Mouse (Mus musculus) heart, postnatal 0 days (tissue): ENCODE results near the gene Tmprss7. TPM values are rescaled to one million over a fixed set of nuclear protein-coding genes. Genes with fewer than 3 reads are reported as not detected.

ENCODE experiments used
- ATAC-seq: fragments of 200-750 bp; cut with Nextera tagmentation; 2 replicates; pipeline ENCODE4 v1.8.0; 2017; ENCODE audit warnings: low read depth, moderate number of reproducible peaks, moderate library complexity; ENCODE audit not compliant: insufficient read depth
- DNase-seq: peaks from one replicate; pipeline ENCODE4 v3.0.0-alpha.2; 2016; ENCODE audit warnings: low spot score
- H3K27ac ChIP-seq: fragments of 300-500 bp; sonication (generic); 2 replicates; pipeline ENCODE4 v1.5.1; 2014; ENCODE audit warnings: low read depth, mild to moderate bottlenecking
- H3K27me3 ChIP-seq: fragments of 300-500 bp; sonication (generic); 2 replicates; pipeline ENCODE4 v1.6.1; 2014; ENCODE audit warnings: low read length, mixed read lengths; ENCODE audit not compliant: control insufficient read depth, insufficient read depth
- H3K36me3 ChIP-seq: fragments of 300-500 bp; sonication (generic); replicated peaks from 2 replicates; pipeline ENCODE4 v1.6.1; 2014; ENCODE audit warnings: low read length, mixed read lengths; ENCODE audit not compliant: control insufficient read depth, insufficient read depth
- H3K4me1 ChIP-seq: fragments of 300-500 bp; sonication (generic); 2 replicates; pipeline ENCODE4 v1.6.1; 2014; ENCODE audit warnings: antibody characterized with exemption; ENCODE audit not compliant: control insufficient read depth, insufficient read depth
- H3K4me2 ChIP-seq: fragments of 300-500 bp; sonication (generic); 2 replicates; pipeline ENCODE4 v1.6.1; 2014; ENCODE audit warnings: low read depth, mild to moderate bottlenecking, low read length, moderate library complexity
- H3K4me3 ChIP-seq: fragments of 300-500 bp; sonication (generic); 2 replicates; pipeline ENCODE4 v1.5.1; 2014; ENCODE audit warnings: low read depth, low read length
- H3K9ac ChIP-seq: fragments of 300-500 bp; sonication (generic); replicated peaks from 2 replicates; pipeline ENCODE4 v1.6.1; 2014; ENCODE audit warnings: low read depth, low read length, mixed read lengths
- H3K9me3 ChIP-seq: fragments of 300-500 bp; sonication (generic); replicated peaks from 2 replicates; pipeline ENCODE4 v1.6.1; 2016; ENCODE audit warnings: low read length; ENCODE audit not compliant: control insufficient read depth
- CTCF ChIP-seq: IDR thresholded peaks from 2 replicates; pipeline ENCODE4 v1.5.1; 2016; ENCODE audit warnings: antibody characterized with exemption, control low read depth, low read depth
- EP300 ChIP-seq: IDR thresholded peaks from 2 replicates; pipeline ENCODE4 v1.6.1; 2016; ENCODE audit warnings: antibody characterized with exemption, low read depth
- WGBS: fragments of 180-500 bp; shearing (Covaris S2); extraction: QIAGEN DNeasy Blood & Tissue Kit; methylation state at CpG from one replicate; pipeline ENCODE4 v1.1.7; 2014; 5-methylcytosine and 5-hydroxymethylcytosine counted together
- polyA plus RNA-seq: library from polyadenylated mRNA; unstranded; fragments of >200 nt; fragmentation: Nextera tagmentation; extraction: Ambion mirVana; gene quantifications from 2 replicates; pipeline ENCODE4 v1.2.1, GENCODE M21; 2015
- total RNA-seq: library from RNA; depleted of rRNA; stranded (reverse); fragments of >200 nt; gene quantifications from 2 replicates; pipeline ENCODE4 v1.2.3, GENCODE M21; 2014; ENCODE audit warnings: low replicate concordance

The Tmprss7 gene
- total and polyA plus RNA-seq, 2 experiments from 2014 or later, result not detected

GRCm38 (mm10) chr16:45684815-45685214 is 8.6 kb downstream of the Tmprss7 start:
- Histone ChIP-seq H3K4me2 (no peak overlapping the region), H3K4me1 (no peaks in the 10 kb centered on the region), H3K27ac (no peak overlapping the region), H3K4me3 (no peak overlapping the region), H3K36me3 (no peaks in the 10 kb centered on the region), H3K27me3 (no peaks in the 10 kb centered on the region), H3K9ac (no peak overlapping the region), H3K9me3 (no peaks in the 10 kb centered on the region)
- DNase-seq (peak; percentile 45), ATAC-seq (no peak)
- no peak for TF ChIP-seq EP300
- TF ChIP-seq CTCF, result peak; percentile 78
- 13% methylated on average over 8 of the region's 8 CpGs for WGBS

GRCm38 (mm10) chr16:45676462-45676861 is 17.0 kb downstream of the Tmprss7 start:
- ATAC-seq, result no peak
- no peak overlapping the region for H3K4me2 ChIP-seq
- H3K9ac ChIP-seq, result no peak overlapping the region
- no peaks in the 10 kb centered on the region for H3K27me3 ChIP-seq
- peak; percentile 22 for DNase-seq
- WGBS, result 20% methylated on average over 1 of the region's 1 CpGs
- H3K27ac ChIP-seq, result no peak overlapping the region
- TF ChIP-seq CTCF (peak; percentile 54), EP300 (no peak)
- H3K4me3 ChIP-seq, result no peak overlapping the region
- H3K36me3 ChIP-seq, result no peaks in the 10 kb centered on the region
- H3K9me3 ChIP-seq, result no peaks in the 10 kb centered on the region
- no peaks in the 10 kb centered on the region for H3K4me1 ChIP-seq

DNA sequence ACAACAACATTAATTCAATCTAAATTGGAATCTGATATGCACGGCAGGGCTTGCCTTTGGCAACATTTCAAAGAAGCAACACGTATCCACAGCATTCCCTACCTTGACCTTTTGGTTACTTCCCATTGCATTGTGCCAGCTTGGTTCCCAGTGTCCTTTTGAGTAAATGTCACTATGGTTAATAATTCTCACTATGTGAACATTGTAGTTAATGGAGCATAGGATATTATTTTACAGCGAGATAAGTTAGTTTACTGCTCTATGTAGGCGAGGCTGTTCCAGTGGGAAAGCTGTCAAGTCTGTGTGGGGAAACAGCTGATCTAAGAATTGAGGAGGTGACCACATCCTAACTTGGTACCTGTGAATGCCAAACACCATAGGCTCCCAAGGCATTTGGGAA is 23.5 kb downstream of the Tmprss7 start:
- DNase-seq (no peak), ATAC-seq (no peak)
- Histone ChIP-seq H3K36me3 (no peaks in the 10 kb centered on the region), H3K27ac (no peak overlapping the region), H3K9ac (no peak overlapping the region), H3K4me2 (no peak overlapping the region), H3K4me1 (no peaks in the 10 kb centered on the region), H3K27me3 (no peaks in the 10 kb centered on the region), H3K4me3 (no peak overlapping the region), H3K9me3 (no peaks in the 10 kb centered on the region)
- TF ChIP-seq CTCF, result no peak
- no peak for TF ChIP-seq EP300
- WGBS, result 63% methylated on average over 4 of the region's 4 CpGs

GRCm38 (mm10) chr16:45668178-45668577 is 25.3 kb downstream of the Tmprss7 start:
- no peak overlapping the region for H3K27ac ChIP-seq
- H3K9ac ChIP-seq, result no peak overlapping the region
- WGBS, result 43% methylated on average over 3 of the region's 3 CpGs
- H3K9me3 ChIP-seq, result 0 out of 2 replicates have a peak, but pooled peaks cover 3% of the 10 kb centered on the region
- TF ChIP-seq CTCF (no peak), EP300 (no peak)
- no peak overlapping the region for H3K4me3 ChIP-seq
- no peaks in the 10 kb centered on the region for H3K4me1 ChIP-seq
- H3K27me3 ChIP-seq, result no peaks in the 10 kb centered on the region
- DNase-seq (no peak), ATAC-seq (no peak)
- no peak overlapping the region for H3K4me2 ChIP-seq
- H3K36me3 ChIP-seq, result no peaks in the 10 kb centered on the region

GRCm38 (mm10) chr16:45666136-45666535 is 27.3 kb downstream of the Tmprss7 start:
- Histone ChIP-seq H3K9me3 (0 out of 2 replicates have a peak, but pooled peaks cover 3% of the 10 kb centered on the region), H3K4me1 (no peaks in the 10 kb centered on the region), H3K36me3 (no peaks in the 10 kb centered on the region), H3K27ac (no peak overlapping the region), H3K27me3 (no peaks in the 10 kb centered on the region), H3K4me2 (no peak overlapping the region), H3K4me3 (no peak overlapping the region), H3K9ac (no peak overlapping the region)
- TF ChIP-seq CTCF (no peak), EP300 (no peak)
- 46% methylated on average over 2 of the region's 2 CpGs for WGBS
- DNase-seq, result no peak
- no peak for ATAC-seq

GRCm38 (mm10) chr16:45662381-45662780 is 31.1 kb downstream of the Tmprss7 start:
- Histone ChIP-seq H3K36me3 (no peaks in the 10 kb centered on the region), H3K9ac (no peak overlapping the region), H3K4me1 (0 out of 2 replicates have a peak, but pooled peaks cover 5% of the 10 kb centered on the region), H3K27ac (no peak overlapping the region), H3K9me3 (0 out of 2 replicates have a peak, but pooled peaks cover 3% of the 10 kb centered on the region), H3K4me3 (no peak overlapping the region), H3K27me3 (no peaks in the 10 kb centered on the region), H3K4me2 (no peak overlapping the region)
- no peak for TF ChIP-seq EP300
- no peak for TF ChIP-seq CTCF
- DNase-seq (no peak), ATAC-seq (no peak)
